Mouse (Mus musculus) right cerebral cortex, postnatal 10 days (tissue): ENCODE measurements around the gene Ppp1r21.
A peak's percentile ranks its signal among the peaks of the same experiment; 100 is the strongest.

Experiments
- DNase-seq, 2 experiments: peaks; one replicate each; pipeline ENCODE4 v3.0.0; 2021; ENCODE audit warnings: low spot score in 2 of 2

The Ppp1r21 gene

DNA sequence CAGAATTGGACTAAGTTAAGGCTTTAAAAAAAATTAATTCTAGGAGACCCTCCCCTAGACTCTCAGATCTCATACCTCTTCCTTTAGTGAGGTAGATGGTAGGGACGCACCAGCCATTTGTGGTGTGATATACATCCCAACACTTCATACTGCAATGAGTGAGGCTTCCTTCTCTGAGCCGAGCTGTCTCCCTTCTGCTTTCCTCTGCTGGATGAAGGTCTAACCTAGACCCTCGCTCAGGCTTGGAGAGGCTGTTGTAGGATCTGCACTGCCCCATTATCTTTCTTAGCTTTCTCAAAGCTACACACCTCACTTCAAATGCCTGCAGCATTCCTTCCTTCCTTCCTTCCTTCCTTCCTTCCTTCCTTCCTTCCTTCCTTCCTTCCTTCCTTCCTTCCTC lies 83.8 kb downstream of the Ppp1r21 start:
- DNase-seq: no peak

DNA sequence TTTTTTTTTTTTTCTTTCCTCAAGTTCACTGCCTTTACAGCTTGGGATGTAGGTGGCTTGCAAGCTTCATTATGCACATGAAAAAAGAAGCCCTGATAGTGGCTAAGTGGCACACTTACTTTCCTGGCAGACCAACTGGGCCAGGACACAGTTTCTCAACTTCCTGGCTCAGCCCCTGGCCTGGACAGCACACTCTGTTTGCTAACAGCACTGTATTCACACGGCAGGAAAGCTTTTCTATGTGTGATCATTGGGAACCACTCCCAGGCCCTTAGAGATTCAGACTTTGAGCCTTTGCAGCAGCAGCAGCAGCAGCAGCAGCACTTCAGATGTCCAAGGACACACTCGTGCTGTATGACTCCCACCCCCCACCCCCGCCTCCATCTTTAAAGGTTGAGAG lies 84.3 kb downstream of the Ppp1r21 start:
- no peak for DNase-seq

DNA sequence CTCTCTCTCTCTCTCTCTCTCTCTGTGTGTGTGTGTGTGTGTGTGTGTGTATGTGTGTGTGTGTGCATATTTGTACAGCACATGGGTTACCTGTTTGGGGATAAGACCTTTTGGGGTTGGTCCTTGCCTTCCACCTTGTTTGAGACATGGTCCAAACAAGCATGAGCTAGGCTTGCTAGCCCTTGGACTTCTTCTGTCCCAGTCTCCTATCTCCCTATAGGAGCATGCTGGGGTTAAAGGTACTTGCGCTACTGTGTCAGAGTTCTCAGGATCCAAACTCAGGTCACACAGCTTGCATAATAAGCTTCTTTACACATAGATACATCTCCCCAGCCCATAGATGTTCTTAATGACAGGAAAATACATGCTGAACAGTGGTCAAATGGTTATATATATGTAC lies 84.8 kb downstream of the Ppp1r21 start:
- no peak for DNase-seq

DNA sequence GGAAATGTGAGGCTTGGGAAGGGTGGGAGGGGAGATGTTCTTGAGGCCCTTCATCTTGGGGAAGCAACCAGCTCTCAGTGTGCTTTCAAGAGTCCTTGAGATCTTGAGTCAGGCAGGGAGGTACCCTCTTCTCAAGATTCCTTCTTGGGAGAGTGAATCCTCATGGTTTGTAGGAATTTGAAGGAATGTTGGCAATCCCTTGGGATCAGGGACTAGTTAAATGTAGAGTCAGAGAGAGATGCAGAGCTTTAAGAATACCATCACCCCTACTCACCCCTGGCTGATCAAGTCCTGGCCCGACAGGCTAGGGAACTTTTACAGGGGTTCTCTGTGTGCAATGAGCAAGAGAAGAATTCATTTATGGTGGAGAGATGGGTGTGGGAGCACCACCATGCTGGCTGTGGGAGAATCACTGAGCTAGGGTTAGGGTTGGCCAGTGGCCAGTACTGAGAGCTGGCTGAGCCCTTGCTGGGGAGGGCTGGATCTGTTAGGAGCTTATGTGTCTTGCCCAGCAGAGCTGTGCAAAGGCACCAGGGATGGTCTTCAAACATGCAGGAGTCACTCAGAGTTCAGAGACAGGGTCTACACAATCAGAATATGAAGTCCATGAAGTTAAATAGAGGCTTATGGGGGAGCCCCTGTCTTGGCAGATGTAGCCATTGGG lies 85.7 kb downstream of the Ppp1r21 start:
- DNase-seq: no peak

DNA sequence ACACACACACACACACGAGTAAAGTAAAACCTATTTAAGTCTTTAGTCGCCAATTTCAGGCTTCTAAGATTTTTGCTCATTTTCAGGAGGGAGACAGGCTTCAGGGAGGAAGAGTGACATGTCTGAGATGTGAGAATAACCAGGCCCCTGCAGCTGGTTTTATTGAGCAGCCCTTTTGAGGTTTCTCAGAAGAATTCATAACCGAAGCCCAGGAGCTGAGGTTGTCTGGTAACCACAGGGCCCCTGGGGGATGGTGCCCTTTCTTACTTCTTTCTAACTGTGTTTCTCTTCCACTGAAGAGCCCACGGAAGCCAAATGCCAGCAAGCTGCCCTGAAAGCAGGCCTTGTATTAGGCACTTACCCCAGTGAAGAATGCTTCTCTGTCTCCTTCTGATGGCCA lies 91.0 kb downstream of the Ppp1r21 start:
- DNase-seq: no peak

- DNase-seq: no peak
Measured at GRCm38 (mm10) chr17:88621374-88621773, 91.5 kb downstream of the Ppp1r21 start.

GRCm38 (mm10) chr17:88622711-88623110 lies 92.8 kb downstream of the Ppp1r21 start:
- no peak for DNase-seq

DNA sequence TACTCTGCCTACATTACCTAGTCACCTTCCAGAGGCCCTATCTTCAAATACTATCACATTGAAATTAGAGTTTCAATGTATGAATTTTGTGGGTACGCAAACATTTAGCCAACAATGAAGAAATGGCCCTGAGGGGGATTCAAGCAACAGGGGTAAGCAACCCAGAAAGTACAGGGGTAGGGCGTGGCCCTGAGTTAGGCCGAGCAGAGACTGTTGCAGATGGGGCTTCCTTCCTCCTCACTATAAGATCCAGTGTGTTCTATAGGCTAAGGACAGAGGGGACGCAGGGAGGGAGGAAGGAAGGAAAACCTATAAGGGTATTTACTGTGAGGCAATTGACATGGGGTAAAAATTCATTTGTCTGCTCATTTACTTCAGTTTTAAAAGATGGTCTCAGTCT lies 94.5 kb downstream of the Ppp1r21 start:
- no peak for DNase-seq

DNA sequence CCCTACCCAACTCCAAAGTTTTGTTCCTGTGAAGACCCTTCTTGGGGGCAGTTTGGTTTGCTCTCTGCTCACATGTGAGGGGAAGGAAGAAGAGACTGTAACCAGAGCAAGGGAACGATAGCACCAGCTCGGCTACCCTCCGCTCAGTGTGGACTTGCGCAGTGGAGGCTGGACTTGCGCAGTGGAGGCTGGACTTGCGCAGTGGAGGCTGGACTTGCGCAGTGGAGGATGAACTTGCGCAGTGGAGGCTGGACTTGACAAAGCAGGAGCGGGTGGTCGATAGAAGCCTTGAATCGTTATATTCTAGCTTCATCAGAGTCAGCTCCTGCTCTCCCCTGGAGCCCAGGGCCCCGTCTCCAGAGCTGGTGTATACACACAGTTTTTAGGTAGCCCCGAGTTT lies 95.4 kb downstream of the Ppp1r21 start:
- no peak for DNase-seq

DNA sequence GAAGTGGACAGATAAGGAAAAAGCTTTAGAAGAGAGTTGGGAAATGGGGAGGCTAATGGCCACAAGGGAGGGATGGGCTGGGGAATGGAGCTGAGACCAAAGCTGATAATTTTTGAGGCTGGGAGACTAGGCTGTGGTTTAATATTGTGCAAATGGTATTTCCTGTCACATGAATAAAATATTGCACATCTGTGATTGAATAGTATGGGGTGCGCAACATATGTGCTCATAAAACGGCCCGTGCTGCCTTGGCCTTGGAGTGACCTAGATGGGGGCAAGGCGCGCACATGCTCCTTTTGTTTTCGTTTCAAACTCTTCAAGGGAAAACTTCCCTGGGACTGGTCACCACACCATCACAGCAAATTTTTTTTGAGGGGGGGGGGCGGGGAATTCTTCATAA lies 96.0 kb downstream of the Ppp1r21 start:
- no peak for DNase-seq

- DNase-seq: no peak
Measured at GRCm38 (mm10) chr17:88626347-88626811, 96.5 kb downstream of the Ppp1r21 start.

GRCm38 (mm10) chr17:88627150-88627549 lies 97.2 kb downstream of the Ppp1r21 start:
- DNase-seq: no peak

DNA sequence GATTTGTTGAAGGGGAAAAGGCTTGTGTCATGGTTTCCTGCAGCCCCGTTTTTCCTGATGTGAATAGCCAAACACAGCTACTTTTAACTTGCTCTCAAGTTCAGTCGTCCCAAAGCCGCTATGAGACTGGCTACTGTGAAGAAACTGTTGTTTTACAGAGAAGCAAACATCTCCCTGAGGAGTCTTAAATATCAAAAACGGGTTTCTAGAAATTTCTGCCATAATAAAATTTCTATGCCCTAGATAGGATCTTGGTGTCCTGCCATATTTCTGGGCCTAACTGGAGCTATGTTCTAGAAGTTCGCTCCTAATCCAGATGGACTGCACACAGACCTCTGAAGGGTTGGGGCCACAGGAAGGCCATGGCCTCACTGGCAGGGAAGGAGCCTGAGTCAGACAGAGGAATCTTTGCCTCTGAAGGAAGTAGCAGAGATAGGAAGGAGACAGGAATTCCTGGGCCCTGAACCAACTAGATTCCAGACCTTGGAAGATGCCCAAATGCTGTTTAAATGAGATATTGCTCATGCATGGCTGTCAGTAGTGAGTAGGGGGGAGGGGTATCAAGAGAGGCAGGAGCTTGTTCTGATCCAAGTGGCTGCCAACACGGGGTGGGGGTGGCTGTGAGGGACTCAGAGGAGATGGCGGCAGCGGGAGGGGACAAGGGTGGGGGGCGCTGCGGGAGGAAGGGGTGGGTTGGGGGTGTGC lies 98.9 kb downstream of the Ppp1r21 start:
- peak; percentile 63 to 73 for DNase-seq

DNA sequence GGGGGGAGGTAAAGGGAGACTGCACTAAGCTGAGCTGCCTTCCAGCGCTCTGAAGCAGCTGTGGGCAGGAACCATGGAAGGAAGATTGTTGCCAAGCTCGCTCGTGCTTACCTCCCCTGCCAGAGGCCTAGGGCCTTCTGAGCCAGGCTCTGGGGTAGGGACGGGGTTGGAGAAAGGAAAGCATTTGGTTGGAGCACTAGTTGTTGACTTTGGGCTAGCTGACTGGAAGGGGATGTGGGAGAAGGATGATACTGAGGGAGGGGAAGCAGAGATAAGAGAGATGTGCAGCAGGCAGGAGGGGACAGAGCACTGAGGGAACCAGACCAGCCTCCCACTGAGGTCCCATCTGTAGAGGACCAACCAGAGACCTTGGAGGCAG lies 99.5 kb downstream of the Ppp1r21 start:
- peak in 1 of 2 experiments; percentile 41 for DNase-seq

- DNase-seq: peak in 1 of 2 experiments; percentile 34
Measured at GRCm38 (mm10) chr17:88629931-88630553, 100.1 kb downstream of the Ppp1r21 start.

GRCm38 (mm10) chr17:88630554-88630948 lies 100.6 kb downstream of the Ppp1r21 start:
- DNase-seq: peak in 1 of 2 experiments; percentile 47

GRCm38 (mm10) chr17:88632631-88633030 lies 102.7 kb downstream of the Ppp1r21 start:
- no peak for DNase-seq

DNA sequence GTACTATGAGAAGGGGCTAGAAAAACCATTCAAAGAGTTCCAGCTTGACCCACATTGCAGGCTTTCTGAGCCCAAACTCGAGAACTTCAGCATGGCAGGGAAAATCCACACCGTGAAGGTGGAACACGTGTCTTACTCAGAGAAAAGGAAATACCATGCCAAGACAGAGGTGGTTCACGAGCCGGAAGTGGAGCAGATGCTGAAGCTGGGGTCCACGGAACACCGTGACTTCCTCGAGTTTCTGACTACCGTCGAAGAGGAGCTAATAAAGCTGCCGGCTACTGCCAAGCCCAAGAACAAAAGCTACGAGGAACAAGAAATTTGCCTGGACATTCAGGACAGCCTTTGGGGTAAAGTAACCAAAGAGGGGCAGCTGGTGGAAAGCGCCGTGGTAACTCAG lies 106.2 kb downstream of the Ppp1r21 start:
- DNase-seq: no peak

- peak; percentile 54 to 64 for DNase-seq
Measured at GRCm38 (mm10) chr17:88636587-88636986, 106.7 kb downstream of the Ppp1r21 start.
